Mouse (Mus musculus) brain, embryonic 14.5 days (tissue): Measurements from ENCODE around the gene Immp2l.

Source experiments
- CTCF ChIP-seq: fragments of 200-500 bp; IDR thresholded peaks from 2 replicates; pipeline ENCODE4 v1.5.1; 2012; ENCODE audit warnings: inconsistent platforms, mild to moderate bottlenecking, moderate library complexity, borderline replicate concordance; ENCODE audit not compliant: insufficient read depth, insufficient read length; ENCODE audit errors: extremely low read depth
- POLR2A ChIP-seq: fragments of 200-500 bp; IDR thresholded peaks from 2 replicates; pipeline ENCODE4 v1.6.1; 2012; ENCODE audit warnings: mild to moderate bottlenecking, inconsistent platforms, borderline replicate concordance; ENCODE audit not compliant: poor library complexity, insufficient read depth, insufficient read length, severe bottlenecking; ENCODE audit errors: extremely low read depth

- TF ChIP-seq CTCF = no peak
- TF ChIP-seq POLR2A = no peak
Observed at GRCm38 (mm10) chr12:41729780-41730179, 705.9 kb downstream of the Immp2l start.
